Mouse (Mus musculus) E14TG2a.4 (cell line): ENCODE measurements around the gene Polr2a.

ENCODE experiments used
- CTCF ChIP-seq: conservative IDR thresholded peaks from 2 replicates; pipeline ENCODE4 v1.5.1; 2014; ENCODE audit warnings: low read length
- NANOG ChIP-seq: IDR thresholded peaks from 2 replicates; pipeline ENCODE4 v1.6.1; 2014; ENCODE audit warnings: borderline replicate concordance, low read length, mixed read lengths
- POU5F1 ChIP-seq: IDR thresholded peaks from 2 replicates; pipeline ENCODE4 v1.6.1; 2014; ENCODE audit warnings: low read length, borderline replicate concordance

DNA sequence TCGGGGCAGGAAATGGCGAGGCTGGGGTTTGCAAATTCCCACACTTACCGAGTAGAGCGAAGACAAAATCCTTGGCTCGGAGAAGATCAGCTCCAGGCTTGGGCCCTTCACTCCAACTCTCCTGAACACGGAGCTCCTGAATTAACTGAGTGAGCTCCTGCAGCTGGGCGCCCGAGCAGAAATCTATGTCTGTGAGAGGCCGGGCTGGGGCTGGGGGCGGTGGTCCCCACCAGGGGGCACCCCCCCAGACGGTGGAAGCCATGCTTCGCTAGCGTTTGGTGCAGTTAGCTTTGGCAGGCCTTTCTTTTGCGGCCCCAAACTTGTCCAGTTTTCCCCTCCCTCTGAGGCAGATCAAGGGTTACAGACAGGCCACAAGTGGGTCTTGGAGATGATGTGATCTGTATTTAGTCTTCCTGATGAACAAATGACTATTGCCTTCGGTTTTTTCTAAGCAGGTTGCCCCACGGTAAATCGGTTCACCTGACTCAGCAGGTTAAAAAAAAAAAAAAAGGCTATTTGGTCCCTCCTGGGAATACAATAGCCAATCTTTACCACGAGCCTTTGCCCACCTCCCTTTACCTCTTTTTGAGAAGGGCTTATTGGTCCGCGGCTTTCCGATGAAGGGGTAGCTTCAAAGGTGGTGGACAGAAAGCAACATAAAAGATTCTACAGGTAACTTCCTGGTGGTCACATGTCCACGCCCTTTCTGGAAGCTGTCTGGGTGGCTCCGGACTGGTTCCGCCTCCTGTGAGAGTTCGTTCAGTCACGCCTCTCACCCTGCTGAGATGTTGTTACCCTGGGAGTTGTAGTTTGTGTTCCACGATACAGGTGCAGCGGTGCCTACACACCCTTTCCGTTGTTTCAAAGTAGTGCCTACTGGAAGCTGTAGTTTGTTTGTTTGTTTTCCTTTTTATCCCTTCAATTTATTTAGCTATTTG is 46.8 kb upstream of the Polr2a start, which contains the start of gene Tmem102:
- no peak for TF ChIP-seq CTCF
- no peak for TF ChIP-seq NANOG
- TF ChIP-seq POU5F1 = no peak
